Mouse (Mus musculus) hindbrain, embryonic 10.5 days (tissue): Measurements from ENCODE around the gene Hsd17b7. TPM values are rescaled to one million over a fixed set of nuclear protein-coding genes. Genes with fewer than 3 reads are reported as not detected.

Experiments
- DNase-seq: peaks from one replicate; pipeline ENCODE4 v3.0.0-alpha.2; 2017; ENCODE audit warnings: low spot score
- H3K27ac ChIP-seq: fragments of 300-500 bp; sonication (generic); 2 replicates; pipeline ENCODE4 v1.5.1; 2016; ENCODE audit warnings: mild to moderate bottlenecking, moderate library complexity
- H3K27me3 ChIP-seq: fragments of 300-500 bp; sonication (generic); 2 replicates; pipeline ENCODE4 v1.6.1; 2016; ENCODE audit warnings: mild to moderate bottlenecking; ENCODE audit not compliant: poor library complexity, insufficient read depth, severe bottlenecking
- H3K36me3 ChIP-seq: fragments of 300-500 bp; sonication (generic); 2 replicates; pipeline ENCODE4 v1.6.1; 2016; ENCODE audit warnings: mild to moderate bottlenecking, moderate library complexity
- H3K4me1 ChIP-seq: fragments of 300-500 bp; sonication (generic); replicated peaks from 2 replicates; pipeline ENCODE4 v1.6.1; 2016; ENCODE audit warnings: mild to moderate bottlenecking
- H3K4me3 ChIP-seq: fragments of 300-500 bp; sonication (generic); 2 replicates; pipeline ENCODE4 v1.5.1; 2016; ENCODE audit warnings: mild to moderate bottlenecking, moderate library complexity
- H3K9me3 ChIP-seq: fragments of 300-500 bp; sonication (generic); 2 replicates; pipeline ENCODE4 v1.6.1; 2016; ENCODE audit warnings: mild to moderate bottlenecking, moderate library complexity
- WGBS: fragments of 180-500 bp; shearing (Covaris S2); methylation state at CpG from one replicate; pipeline ENCODE4 v1.1.7; 2016; 5-methylcytosine and 5-hydroxymethylcytosine counted together
- polyA plus RNA-seq: library from polyadenylated mRNA; unstranded; fragments of >200 nt; fragmentation: Nextera tagmentation; extraction: Ambion mirVana; gene quantifications from 2 replicates; pipeline ENCODE4 v1.2.1, GENCODE M21; 2016

The Hsd17b7 gene
- polyA plus RNA-seq, 1 experiment from 2014 or later = 24.4 TPM

DNA sequence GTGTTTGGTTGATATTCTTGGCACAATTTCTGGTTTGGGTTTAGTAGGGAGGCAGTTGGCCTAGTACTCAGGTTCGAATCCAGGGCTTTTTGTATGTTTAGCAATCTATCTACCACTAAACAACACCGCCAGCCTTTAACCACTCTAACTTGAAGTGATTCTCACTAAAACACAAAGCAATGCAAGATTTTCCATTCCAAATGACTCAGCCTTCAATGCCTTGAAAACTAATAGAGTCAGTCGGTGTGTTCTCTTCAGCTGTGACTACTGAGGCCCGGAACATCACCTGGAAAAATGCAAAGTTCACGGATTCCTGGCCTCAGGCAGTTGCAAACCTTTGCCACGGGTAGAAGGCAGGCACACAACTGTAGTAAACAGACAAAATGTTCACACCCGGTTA, 37.3 kb downstream of the Hsd17b7 start:
- 88% methylated on average over 7 of the region's 7 CpGs for WGBS
- Histone ChIP-seq H3K4me3 (no peak overlapping the region), H3K9me3 (no peaks in the 10 kb centered on the region), H3K27me3 (no peaks in the 10 kb centered on the region), H3K4me1 (peaks cover 32% of the 10 kb centered on the region), H3K36me3 (no peaks in the 10 kb centered on the region), H3K27ac (no peak overlapping the region)
- DNase-seq = no peak

GRCm38 (mm10) chr1:169928454-169928971, 40.5 kb downstream of the Hsd17b7 start, which contains the start of gene Ccdc190:
Gene Ccdc190, plus strand, starts transcription at chr1:169928648.
- 18% methylated on average over 12 of the region's 12 CpGs for WGBS
- peak within 1 kb of the TSS; percentile 23; the same call in 1 of the 2 replicates for H3K4me3 ChIP-seq
- no peak for DNase-seq
- H3K36me3 ChIP-seq = no peaks in the 10 kb centered on the region
- no peaks in the 10 kb centered on the region for H3K9me3 ChIP-seq
- H3K27me3 ChIP-seq = no peaks in the 10 kb centered on the region
- H3K4me1 ChIP-seq = peaks cover 20% of the 10 kb centered on the region
- H3K27ac ChIP-seq = peak within 1 kb of the TSS; percentile 50; the same call in 1 of the 2 replicates

- H3K9me3 ChIP-seq = no peaks in the 10 kb centered on the region
- WGBS = 59% methylated on average over 8 of the region's 8 CpGs
- no peak overlapping the region for H3K4me3 ChIP-seq
- H3K27me3 ChIP-seq = no peaks in the 10 kb centered on the region
- H3K27ac ChIP-seq = no peak overlapping the region
- H3K4me1 ChIP-seq = peaks cover 20% of the 10 kb centered on the region
- DNase-seq = no peak
- H3K36me3 ChIP-seq = no peaks in the 10 kb centered on the region
Observed at GRCm38 (mm10) chr1:169927753-169928369, 41.2 kb downstream of the Hsd17b7 start.

DNA sequence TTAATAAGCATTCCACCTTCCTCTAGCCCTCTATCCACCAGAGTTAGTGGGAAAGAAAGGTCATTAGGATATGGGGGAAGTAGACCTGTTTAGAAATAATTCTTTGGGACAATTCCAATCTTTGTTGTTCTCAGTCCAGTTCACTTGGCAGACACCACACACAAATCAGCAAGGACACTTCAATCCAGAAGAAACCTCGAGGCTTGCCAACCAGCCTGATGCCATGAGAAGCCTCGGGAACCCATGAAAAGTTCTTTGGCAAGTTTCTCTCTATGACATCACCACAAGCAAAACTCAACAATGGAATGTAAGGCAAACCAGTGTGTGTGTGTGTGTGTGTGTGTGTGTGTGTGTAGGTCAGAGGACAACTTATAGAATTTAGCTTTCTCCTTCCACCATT, 44.5 kb downstream of the Hsd17b7 start:
- H3K27ac ChIP-seq = no peak overlapping the region
- H3K4me1 ChIP-seq = peaks cover 16% of the 10 kb centered on the region
- DNase-seq = no peak
- H3K9me3 ChIP-seq = no peaks in the 10 kb centered on the region
- 90% methylated on average over 2 of the region's 2 CpGs for WGBS
- H3K36me3 ChIP-seq = no peaks in the 10 kb centered on the region
- no peak overlapping the region for H3K4me3 ChIP-seq
- peaks cover 5% of the 10 kb centered on the region; the same call in 1 of the 2 replicates for H3K27me3 ChIP-seq

GRCm38 (mm10) chr1:169921710-169922211, 47.3 kb downstream of the Hsd17b7 start:
- peaks cover 7% of the 10 kb centered on the region for H3K4me1 ChIP-seq
- DNase-seq = peak; percentile 15
- no peak overlapping the region for H3K27ac ChIP-seq
- H3K27me3 ChIP-seq = peaks cover 5% of the 10 kb centered on the region; the same call in 1 of the 2 replicates
- WGBS = 45% methylated on average over 8 of the region's 8 CpGs
- no peak overlapping the region for H3K4me3 ChIP-seq
- H3K9me3 ChIP-seq = no peaks in the 10 kb centered on the region
- H3K36me3 ChIP-seq = no peaks in the 10 kb centered on the region

- 6% methylated on average over 11 of the region's 11 CpGs for WGBS
- DNase-seq = peak; percentile 83
- Histone ChIP-seq H3K27me3 (peaks cover 5% of the 10 kb centered on the region; the same call in 1 of the 2 replicates), H3K9me3 (no peaks in the 10 kb centered on the region), H3K27ac (no peak overlapping the region; the same call in 1 of the 2 replicates), H3K36me3 (no peaks in the 10 kb centered on the region), H3K4me1 (peaks cover 14% of the 10 kb centered on the region), H3K4me3 (no peak overlapping the region)
Observed at GRCm38 (mm10) chr1:169919211-169919610, 49.8 kb downstream of the Hsd17b7 start.

- Histone ChIP-seq H3K9me3 (no peaks in the 10 kb centered on the region), H3K4me3 (no peak overlapping the region), H3K36me3 (no peaks in the 10 kb centered on the region), H3K27me3 (peaks cover 5% of the 10 kb centered on the region; the same call in 1 of the 2 replicates), H3K27ac (0 out of 2 replicates have a peak overlapping the region, but pooled peaks have one; percentile 35), H3K4me1 (peaks cover 14% of the 10 kb centered on the region)
- 26% methylated on average over 4 of the region's 4 CpGs for WGBS
- DNase-seq = peak; percentile 51
Observed at GRCm38 (mm10) chr1:169917998-169918397, 51.0 kb downstream of the Hsd17b7 start.

DNA sequence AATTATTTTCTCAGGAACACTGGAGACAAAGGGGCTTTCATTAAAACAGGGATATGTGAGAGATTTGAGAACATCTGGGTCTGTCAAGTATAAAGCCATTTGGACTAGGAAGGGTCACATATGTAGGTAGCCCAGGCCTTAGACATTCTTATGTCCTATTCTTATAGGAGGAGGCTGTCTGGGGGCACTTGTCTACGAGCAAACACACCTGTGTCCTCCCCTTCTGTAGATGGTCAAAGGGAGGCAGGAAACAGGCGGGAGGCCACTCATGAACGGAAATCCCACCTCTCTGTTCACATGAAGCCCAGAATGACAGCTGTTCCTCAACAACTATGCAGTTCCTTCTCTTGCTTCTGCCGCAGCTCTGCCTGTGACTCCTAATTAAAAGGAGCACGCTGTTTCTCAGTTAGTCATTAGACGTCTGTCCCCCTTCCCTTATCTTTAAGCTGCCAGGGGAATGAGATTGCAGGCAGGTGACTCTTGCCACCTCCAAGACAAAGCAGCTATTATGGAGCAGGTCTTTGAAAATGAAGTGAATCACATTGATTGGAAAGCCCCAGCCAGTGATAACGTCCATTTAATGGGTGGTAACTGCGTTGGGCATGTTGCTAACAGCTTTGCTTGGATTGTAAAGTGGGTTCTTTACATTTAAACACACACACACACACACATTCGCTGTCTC, 51.8 kb downstream of the Hsd17b7 start:
- no peak overlapping the region for H3K4me3 ChIP-seq
- H3K27me3 ChIP-seq = peaks cover 5% of the 10 kb centered on the region; the same call in 1 of the 2 replicates
- H3K27ac ChIP-seq = peak overlapping the region; percentile 35; the same call in 1 of the 2 replicates
- WGBS = 69% methylated on average over 9 of the region's 9 CpGs
- H3K4me1 ChIP-seq = peaks cover 14% of the 10 kb centered on the region
- no peak for DNase-seq
- H3K9me3 ChIP-seq = no peaks in the 10 kb centered on the region
- no peaks in the 10 kb centered on the region for H3K36me3 ChIP-seq

DNA sequence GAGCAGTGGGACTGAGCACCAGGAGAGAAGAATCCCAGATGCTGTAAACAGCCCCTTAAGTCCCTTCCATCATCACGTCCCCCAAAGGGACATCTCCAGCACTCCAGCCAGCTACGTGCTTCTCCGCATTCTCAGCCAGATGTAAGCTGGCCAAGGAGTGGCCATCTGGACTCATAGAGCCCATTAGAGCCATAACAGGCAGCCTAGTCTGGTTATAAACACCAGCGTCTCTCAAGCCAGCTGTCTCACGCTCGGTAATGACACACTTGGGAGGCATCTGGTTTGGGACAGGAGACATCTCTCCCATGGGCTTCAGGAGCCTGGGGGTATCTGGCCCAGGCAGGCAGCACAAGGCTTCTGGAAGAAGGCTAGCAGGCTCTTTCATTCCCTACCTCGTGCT, 52.4 kb downstream of the Hsd17b7 start:
- WGBS = 63% methylated on average over 7 of the region's 7 CpGs
- Histone ChIP-seq H3K9me3 (no peaks in the 10 kb centered on the region), H3K4me3 (no peak overlapping the region), H3K27me3 (peaks cover 5% of the 10 kb centered on the region; the same call in 1 of the 2 replicates), H3K4me1 (peaks cover 14% of the 10 kb centered on the region), H3K27ac (peak overlapping the region; percentile 54; the same call in 1 of the 2 replicates), H3K36me3 (no peaks in the 10 kb centered on the region)
- peak; percentile 29 for DNase-seq

- no peaks in the 10 kb centered on the region for H3K9me3 ChIP-seq
- no peak for DNase-seq
- WGBS = 72% methylated on average over 6 of the region's 6 CpGs
- H3K4me3 ChIP-seq = no peak overlapping the region
- H3K4me1 ChIP-seq = peaks cover 4% of the 10 kb centered on the region
- H3K36me3 ChIP-seq = no peaks in the 10 kb centered on the region
- no peaks in the 10 kb centered on the region for H3K27me3 ChIP-seq
- H3K27ac ChIP-seq = no peak overlapping the region
Observed at GRCm38 (mm10) chr1:169911526-169911925, 57.5 kb downstream of the Hsd17b7 start.

GRCm38 (mm10) chr1:169910751-169911150, 58.3 kb downstream of the Hsd17b7 start:
- no peak for DNase-seq
- Histone ChIP-seq H3K27ac (no peak overlapping the region), H3K4me3 (no peak overlapping the region), H3K4me1 (no peaks in the 10 kb centered on the region), H3K36me3 (no peaks in the 10 kb centered on the region), H3K9me3 (no peaks in the 10 kb centered on the region), H3K27me3 (no peaks in the 10 kb centered on the region)
- WGBS = 89% methylated on average over 7 of the region's 7 CpGs

DNA sequence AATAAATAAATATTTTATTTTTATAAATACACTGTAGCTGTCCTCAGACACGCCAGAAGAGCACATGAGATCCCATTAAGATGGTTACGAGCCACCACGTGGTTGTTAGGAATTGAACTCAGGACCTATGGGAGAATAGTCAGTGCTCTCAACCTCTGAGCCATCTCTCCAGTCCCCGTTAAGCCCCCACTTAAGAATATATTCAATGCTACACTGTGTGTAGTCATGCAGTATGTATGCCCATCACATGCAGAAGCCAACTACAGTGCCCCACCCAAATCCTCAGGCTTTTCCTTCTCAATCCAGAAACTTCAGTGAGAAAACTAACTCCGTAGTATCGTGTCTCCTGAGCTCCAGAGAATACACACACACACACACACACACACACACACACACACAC, 59.4 kb downstream of the Hsd17b7 start:
- WGBS = 90% methylated on average over 6 of the region's 6 CpGs
- Histone ChIP-seq H3K27me3 (no peaks in the 10 kb centered on the region), H3K4me3 (no peak overlapping the region), H3K36me3 (no peaks in the 10 kb centered on the region), H3K9me3 (no peaks in the 10 kb centered on the region), H3K4me1 (no peaks in the 10 kb centered on the region), H3K27ac (no peak overlapping the region)
- no peak for DNase-seq

- DNase-seq = no peak
- no peak overlapping the region for H3K4me3 ChIP-seq
- no peaks in the 10 kb centered on the region for H3K27me3 ChIP-seq
- H3K4me1 ChIP-seq = no peaks in the 10 kb centered on the region
- no peaks in the 10 kb centered on the region for H3K36me3 ChIP-seq
- H3K9me3 ChIP-seq = no peaks in the 10 kb centered on the region
- WGBS = 89% methylated on average over 5 of the region's 5 CpGs
- H3K27ac ChIP-seq = no peak overlapping the region
Observed at GRCm38 (mm10) chr1:169909163-169909562, 59.9 kb downstream of the Hsd17b7 start.
